Comparison of ENCODE assay signal across 8 mouse cellular contexts in the genomic region with DNA sequence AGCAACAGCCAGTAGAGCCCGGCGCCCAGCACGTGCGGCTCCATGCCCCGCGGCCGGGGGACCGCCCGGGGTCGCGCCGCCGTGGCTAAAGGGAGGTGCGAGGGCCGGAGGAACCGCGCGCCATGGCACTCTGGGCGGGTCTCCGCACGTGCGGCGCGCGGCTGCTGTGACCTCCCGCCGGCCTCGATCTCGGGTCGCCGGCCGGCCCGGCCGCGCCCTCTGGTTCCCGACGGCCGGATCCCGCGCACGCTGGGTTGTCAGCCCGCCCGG. TPM values are rescaled to one million over a fixed set of nuclear protein-coding genes. Genes with fewer than 3 reads are reported as not detected.
DNase-seq lines count a peak whose midpoint lies in the region; ATAC-seq and TF ChIP-seq lines count a peak whose summit lies in the region.

No protein-coding gene starts in this region.

- TF ChIP-seq CTCF in lung, adult 2 months (IDR thresholded peaks at IDR 0.05; ENCODE audit: insufficient read depth, low read length), result no peak
- no peak for TF ChIP-seq CTCF in intestine, postnatal 0 days (IDR thresholded peaks at IDR 0.05; ENCODE audit: low read depth)

- peaks cover 30% of the 10 kb centered on the region for H3K4me1 ChIP-seq in lung, adult 2 months (ENCODE audit: control insufficient read depth, insufficient read depth, low read length)
- peaks cover 59% of the 10 kb centered on the region for H3K4me1 ChIP-seq in embryonic facial prominence, embryonic 15.5 days
- peaks cover 7% of the 10 kb centered on the region; the same call in 1 of the 2 replicates for H3K4me1 ChIP-seq in intestine, postnatal 0 days (replicated peaks; ENCODE audit: control insufficient read depth, insufficient read depth, low read length)
- H3K4me1 ChIP-seq in neural tube, embryonic 13.5 days (replicated peaks), result peaks cover 18% of the 10 kb centered on the region; the same call in 1 of the 2 replicates

- no peaks in the 10 kb centered on the region for H3K36me3 ChIP-seq in embryonic facial prominence, embryonic 15.5 days
- H3K36me3 ChIP-seq in intestine, postnatal 0 days (ENCODE audit: control insufficient read depth, insufficient read depth), result no peaks in the 10 kb centered on the region
- no peaks in the 10 kb centered on the region for H3K36me3 ChIP-seq in neural tube, embryonic 13.5 days

- H3K9me3 ChIP-seq in embryonic facial prominence, embryonic 15.5 days (replicated peaks), result no peaks in the 10 kb centered on the region
- no peaks in the 10 kb centered on the region for H3K9me3 ChIP-seq in intestine, postnatal 0 days (ENCODE audit: control insufficient read depth)
- H3K9me3 ChIP-seq in neural tube, embryonic 13.5 days, result no peaks in the 10 kb centered on the region

- H3K4me3 ChIP-seq in lung, adult 2 months (replicated peaks; ENCODE audit: extremely low read depth, low read depth, low read length), result peak overlapping the region; percentile 71
- H3K4me3 ChIP-seq in embryonic facial prominence, embryonic 15.5 days (replicated peaks), result peak overlapping the region; percentile 77
- peak overlapping the region; percentile 73 for H3K4me3 ChIP-seq in intestine, postnatal 0 days (ENCODE audit: low read depth, low read length)
- H3K4me3 ChIP-seq in neural tube, embryonic 13.5 days, result peak overlapping the region; percentile 53

- no peak for TF ChIP-seq POLR2A in lung, adult 2 months (IDR thresholded peaks at IDR 0.05; ENCODE audit: borderline replicate concordance, extremely low read depth, low read depth, low read length)

- peak overlapping the region; percentile 80 for H3K9ac ChIP-seq in embryonic facial prominence, embryonic 15.5 days
- H3K9ac ChIP-seq in intestine, postnatal 0 days (ENCODE audit: low read depth, low read length), result peak overlapping the region; percentile 82
- H3K9ac ChIP-seq in neural tube, embryonic 13.5 days, result peak overlapping the region; percentile 71

- under 1% methylated on average over 42 of the region's 43 CpGs for WGBS in lung, adult 2 months
- WGBS in embryonic facial prominence, embryonic 15.5 days, result under 1% methylated on average over 43 of the region's 43 CpGs
- under 1% methylated on average over 39 of the region's 43 CpGs for WGBS in intestine, postnatal 0 days
- under 1% methylated on average over 40 of the region's 43 CpGs for WGBS in neural tube, embryonic 13.5 days

- no peak; the same call in 1 of the 2 replicates for ATAC-seq in embryonic facial prominence, embryonic 15.5 days (ENCODE audit: insufficient number of reproducible peaks, low FRiP score, low TSS enrichment, low read depth)
- ATAC-seq in intestine, postnatal 0 days, result no peak
- peak; percentile 59; the same call in 1 of the 2 replicates for ATAC-seq in neural tube, embryonic 13.5 days (ENCODE audit: low read depth)
- no peak for ATAC-seq in frontal cortex, adult (ENCODE audit: low TSS enrichment)

- DNase-seq in lung, adult 2 months, result no peak
- DNase-seq in lung, postnatal 25 days (ENCODE audit: low spot score), result no peak
- DNase-seq in urinary bladder, postnatal 14 days (ENCODE audit: low spot score), result no peak
- DNase-seq in Muller cell, postnatal 12 days (ENCODE audit: inconsistent ontology term), result no peak

- peak overlapping the region; percentile 73 for H3K4me2 ChIP-seq in embryonic facial prominence, embryonic 15.5 days (replicated peaks)
- H3K4me2 ChIP-seq in intestine, postnatal 0 days (replicated peaks; ENCODE audit: low read depth), result peak overlapping the region; percentile 99
- H3K4me2 ChIP-seq in neural tube, embryonic 13.5 days, result peak overlapping the region; percentile 80

- H3K27me3 ChIP-seq in embryonic facial prominence, embryonic 15.5 days, result no peaks in the 10 kb centered on the region
- no peaks in the 10 kb centered on the region for H3K27me3 ChIP-seq in intestine, postnatal 0 days (replicated peaks; ENCODE audit: control insufficient read depth, insufficient read depth, low read length)
- peaks cover 45% of the 10 kb centered on the region for H3K27me3 ChIP-seq in neural tube, embryonic 13.5 days

- peak overlapping the region; percentile 92 for H3K27ac ChIP-seq in embryonic facial prominence, embryonic 15.5 days (replicated peaks)
- peak overlapping the region; percentile 83 for H3K27ac ChIP-seq in intestine, postnatal 0 days (ENCODE audit: low read depth, low read length)
- peak overlapping the region; percentile 33; the same call in 1 of the 2 replicates for H3K27ac ChIP-seq in neural tube, embryonic 13.5 days (replicated peaks)

RNA-seq across cellular contexts. Expression of gene Piezo1, which starts 0.2 kb away (rescaled TPM):
- polyA plus RNA-seq in lung, adult 2 months (2012; rRNA removed), result 192 and 213 TPM in 2 replicates
- 14.3 and 16.7 TPM in 2 replicates for polyA plus RNA-seq in embryonic facial prominence, embryonic 15.5 days (2015; fragmentation: Nextera tagmentation; extraction: Ambion mirVana)
- 4.4 and 7.3 TPM in 2 replicates for polyA plus RNA-seq in intestine, postnatal 0 days (2015; fragmentation: Nextera tagmentation; extraction: Ambion mirVana)
- 3.2 and 6.2 TPM in 2 replicates for polyA plus RNA-seq in neural tube, embryonic 13.5 days (2015; fragmentation: Nextera tagmentation; extraction: Ambion mirVana)

RNA-seq across cellular contexts. Expression of gene Cdt1, which starts 16.9 kb away (rescaled TPM):
- 11.7 and 12.2 TPM in 2 replicates for polyA plus RNA-seq in lung, adult 2 months (2012; rRNA removed)
- 32.5 and 36.2 TPM in 2 replicates for polyA plus RNA-seq in embryonic facial prominence, embryonic 15.5 days (2015; fragmentation: Nextera tagmentation; extraction: Ambion mirVana)
- polyA plus RNA-seq in intestine, postnatal 0 days (2015; fragmentation: Nextera tagmentation; extraction: Ambion mirVana), result 13.3 and 14.0 TPM in 2 replicates
- polyA plus RNA-seq in neural tube, embryonic 13.5 days (2015; fragmentation: Nextera tagmentation; extraction: Ambion mirVana), result 7.3 and 9.2 TPM in 2 replicates

RNA-seq across cellular contexts. Expression of gene Aprt, which starts 25.8 kb away (rescaled TPM):
- 108 and 109 TPM in 2 replicates for polyA plus RNA-seq in lung, adult 2 months (2012; rRNA removed)
- 298 and 312 TPM in 2 replicates for polyA plus RNA-seq in embryonic facial prominence, embryonic 15.5 days (2015; fragmentation: Nextera tagmentation; extraction: Ambion mirVana)
- 676 and 681 TPM in 2 replicates for polyA plus RNA-seq in intestine, postnatal 0 days (2015; fragmentation: Nextera tagmentation; extraction: Ambion mirVana)
- 133 and 161 TPM in 2 replicates for polyA plus RNA-seq in neural tube, embryonic 13.5 days (2015; fragmentation: Nextera tagmentation; extraction: Ambion mirVana)

Comparison
In these comparisons a context has a peak if more than half of its experiments do, and no peak if none do; other contexts are left out.
1. H3K27ac ChIP-seq: peak in every context shown above with its lines; median percentile 92 in embryonic facial prominence, embryonic 15.5 days; 83 in intestine, postnatal 0 days; 33 in neural tube, embryonic 13.5 days.
2. RNA of gene Piezo1, which starts 0.2 kb away (polyA plus RNA-seq): 192 to 213 TPM in lung, adult 2 months; 14.3 to 16.7 TPM in embryonic facial prominence, embryonic 15.5 days, 4.4 to 7.3 TPM in intestine, postnatal 0 days and 3.2 to 6.2 TPM in neural tube, embryonic 13.5 days; every median in the first group is over 10 times any median in the second.
3. Peak in every context shown above with its lines, with median percentiles within 50 percentile points of each other: H3K4me3 ChIP-seq, H3K4me2 ChIP-seq and H3K9ac ChIP-seq.